Mouse (Mus musculus) ZHBTc4 (cell line): ENCODE measurements at regions not wholly inside any gene's neighbourhood (a gene's known extent, or its start where the extent isn't known, plus 50 kb on each side); places are given as distances from the start of the nearest gene placed in this dataset.

Experiments used
- DNase-seq: peaks from one replicate; pipeline ENCODE4 v3.0.0-alpha.2; 2011; ENCODE audit warnings: low read depth, low spot score

DNA sequence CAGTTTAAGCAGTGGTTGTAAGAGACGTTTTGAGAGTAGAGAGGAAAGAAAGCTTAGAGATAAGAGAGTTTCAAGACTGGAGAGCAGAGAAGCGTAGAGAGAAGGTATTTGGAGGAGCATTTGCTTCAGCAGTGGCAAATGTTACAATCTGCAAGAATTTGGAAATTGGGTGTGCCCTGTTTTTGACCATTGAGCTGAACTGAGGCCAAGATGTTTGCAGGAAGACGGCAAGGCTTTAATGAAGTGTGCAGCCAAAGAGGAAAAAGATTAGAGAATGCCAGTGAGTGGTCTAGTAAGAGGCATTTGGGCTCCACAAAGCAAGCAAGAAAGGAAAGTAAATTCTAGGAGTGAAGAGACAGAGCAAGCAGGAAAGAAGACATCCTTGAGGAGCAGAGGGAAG, 168.8 kb upstream of the Fggy start:
- DNase-seq = no peak

DNA sequence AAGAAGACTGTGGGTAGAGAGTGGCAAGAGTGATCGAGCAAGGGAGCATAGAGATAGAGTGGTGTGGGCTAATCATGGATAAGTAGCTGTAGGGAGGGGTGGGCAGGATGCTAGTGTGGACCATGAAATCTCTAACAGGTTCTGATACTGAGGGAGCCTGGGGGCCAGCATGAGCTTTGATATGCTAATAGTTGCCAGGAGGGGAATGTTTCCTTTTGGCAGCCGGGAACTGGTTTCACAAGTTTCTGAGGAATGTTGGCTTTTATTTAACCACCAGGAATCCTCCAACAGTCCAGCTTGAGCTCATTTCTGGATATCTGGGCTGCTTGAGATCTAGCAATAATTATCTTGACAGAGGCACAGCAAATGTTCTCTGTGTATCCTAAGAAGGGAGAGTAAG, 167.7 kb upstream of the Fggy start:
- DNase-seq = peak; percentile 41

DNA sequence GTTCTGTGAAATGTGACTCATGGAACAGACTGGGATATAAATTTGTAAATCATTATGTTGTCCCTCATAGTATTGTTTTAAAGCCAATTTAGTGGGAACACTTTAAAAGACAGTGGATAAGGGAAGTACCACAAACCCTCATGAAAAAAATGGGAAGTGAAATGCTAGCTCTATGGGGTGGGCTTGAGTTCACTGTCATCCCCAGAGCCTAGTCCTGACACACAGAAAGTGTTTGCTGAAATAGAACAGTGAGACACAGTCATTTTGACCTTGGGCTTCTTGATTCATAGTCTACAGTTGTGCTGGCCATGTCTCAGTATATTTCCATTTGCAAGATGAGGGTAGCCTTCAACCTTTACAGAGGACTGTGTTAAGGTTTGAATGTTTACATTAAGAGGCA, 166.8 kb upstream of the Fggy start:
- no peak for DNase-seq

DNA sequence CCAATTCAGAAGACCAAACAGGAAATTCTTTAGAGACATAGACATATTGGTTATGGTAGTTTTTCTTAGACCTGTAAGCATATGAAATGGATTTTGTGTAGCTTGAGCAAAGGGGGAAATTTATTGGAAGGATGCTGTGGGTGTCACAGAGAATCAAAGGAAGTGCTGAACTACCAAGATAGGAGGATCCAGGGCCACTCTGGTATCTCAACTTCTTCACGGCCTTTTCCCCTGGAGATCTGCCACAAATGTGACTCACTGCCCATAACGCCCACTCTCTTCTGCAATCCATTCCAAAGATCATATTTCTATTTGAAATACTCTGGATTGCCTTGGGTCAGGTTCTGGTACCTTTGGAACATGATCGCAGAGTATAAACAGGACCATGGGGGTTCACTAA, 161.6 kb upstream of the Fggy start:
- DNase-seq = no peak

DNA sequence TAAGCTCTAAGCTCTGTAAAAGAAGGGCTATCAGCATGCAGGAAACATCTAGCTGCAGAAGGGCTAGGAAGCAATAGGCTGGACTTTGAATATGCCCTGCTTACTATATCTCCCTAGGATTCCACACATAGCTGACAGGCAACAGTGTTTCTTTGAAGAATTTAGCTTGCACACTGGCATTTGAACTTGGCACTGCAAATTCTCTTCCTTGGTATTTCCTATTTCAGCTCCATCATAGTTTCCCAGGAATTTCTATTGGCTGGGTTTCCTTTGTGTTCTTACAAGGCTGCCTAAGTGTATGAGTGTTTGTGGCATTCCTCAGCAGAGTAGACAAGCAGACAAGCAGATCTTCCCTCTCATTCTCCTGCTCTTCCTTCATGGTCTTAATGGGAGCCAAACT, 159.0 kb upstream of the Fggy start:
- no peak for DNase-seq

DNA sequence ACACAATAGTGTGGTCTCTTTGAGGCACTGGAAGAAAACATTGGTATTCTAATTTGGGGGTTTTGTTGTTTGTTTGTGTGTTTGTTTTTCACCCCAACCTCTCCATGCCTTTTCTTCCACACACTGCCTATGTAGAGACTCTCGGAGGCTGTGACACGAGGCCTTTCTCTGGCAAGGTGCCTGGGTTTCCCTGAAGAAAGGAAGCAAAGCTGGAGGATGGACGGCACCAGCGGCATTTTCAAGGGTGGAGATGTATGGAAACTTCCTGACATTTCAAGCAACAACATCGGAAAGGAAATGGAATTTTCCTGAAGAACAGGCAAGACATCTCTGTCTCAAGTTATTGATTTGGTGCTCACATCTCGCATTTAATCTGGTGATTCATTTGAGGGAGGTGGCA, 155.0 kb upstream of the Fggy start:
- no peak for DNase-seq

DNA sequence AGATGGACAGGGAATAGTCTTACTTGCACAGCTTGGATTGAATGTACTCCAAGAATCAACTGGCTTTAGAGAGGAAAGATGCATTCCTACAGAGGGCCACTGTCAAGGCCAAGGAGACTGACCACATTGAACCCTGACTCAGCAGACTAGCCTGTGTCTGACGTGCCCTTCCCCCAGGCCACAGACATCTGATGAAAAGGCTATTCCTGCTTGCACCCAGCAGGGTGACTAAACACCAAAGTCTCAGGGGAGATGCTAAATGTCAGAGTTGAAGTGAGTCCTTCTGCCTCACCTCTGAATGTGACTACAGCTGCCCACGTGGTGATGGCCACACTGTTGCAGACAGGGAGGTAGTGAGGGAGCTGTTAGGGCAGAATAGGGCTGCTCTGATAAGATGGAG, 140.2 kb upstream of the Fggy start:
- peak; percentile 5 for DNase-seq

DNA sequence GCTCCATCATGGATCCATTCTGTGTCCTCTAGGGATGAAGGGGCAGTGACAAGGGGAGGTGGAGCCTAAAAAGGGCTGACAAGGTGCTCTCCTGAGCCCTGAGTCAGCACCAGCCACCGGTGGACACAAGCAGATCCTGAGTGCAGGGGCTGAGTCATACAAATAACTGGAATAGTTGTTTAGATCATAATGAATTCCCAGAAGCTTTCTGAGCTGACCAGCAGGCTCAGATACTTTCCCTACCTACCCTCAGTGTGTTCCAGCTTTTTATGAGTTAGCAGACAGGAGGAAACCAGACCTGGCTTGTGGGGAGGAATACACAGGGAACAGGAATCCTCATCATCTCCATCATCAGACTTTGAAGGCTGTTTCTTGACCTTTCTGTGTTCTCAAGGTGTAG, 130.7 kb upstream of the Fggy start:
- no peak for DNase-seq

DNA sequence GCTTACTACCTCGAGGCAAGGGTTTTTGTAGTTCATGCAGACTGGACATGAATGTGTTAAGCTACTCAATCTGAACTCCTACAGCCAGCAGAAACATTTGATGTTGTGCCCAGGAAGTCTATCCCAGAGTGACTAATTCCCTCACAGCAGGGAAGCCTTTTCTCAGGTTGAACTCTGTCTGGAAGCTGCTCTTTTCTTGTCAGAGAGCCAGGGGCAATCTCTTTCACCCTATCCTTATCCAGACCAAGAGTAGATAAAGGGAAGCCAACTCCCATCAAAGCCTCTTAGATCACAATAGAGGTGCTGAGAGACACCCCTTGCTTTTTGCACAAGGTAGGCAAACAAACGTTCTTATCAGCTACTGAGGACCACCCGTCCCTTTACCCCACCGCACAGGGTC, 122.8 kb upstream of the Fggy start:
- DNase-seq = peak; percentile 40

DNA sequence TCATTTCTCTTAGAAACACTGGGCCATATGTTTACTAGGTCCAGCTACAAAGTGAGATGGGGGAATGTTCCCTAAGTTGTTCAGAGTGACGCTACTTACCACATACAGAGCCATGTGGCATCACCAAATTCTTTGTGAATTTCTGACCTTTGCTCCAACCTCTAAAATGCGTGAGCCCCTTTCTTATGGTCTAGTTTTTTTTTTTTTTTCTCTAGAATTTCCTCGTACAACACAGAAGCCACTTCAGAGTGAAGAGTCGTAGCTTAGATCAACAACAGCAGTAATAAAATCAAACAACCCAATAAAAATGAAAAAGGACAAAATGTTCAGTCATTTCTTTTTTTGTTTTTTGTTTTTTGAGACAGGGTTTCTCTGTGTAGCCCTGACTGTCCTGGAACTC, 122.2 kb upstream of the Fggy start:
- DNase-seq = no peak

DNA sequence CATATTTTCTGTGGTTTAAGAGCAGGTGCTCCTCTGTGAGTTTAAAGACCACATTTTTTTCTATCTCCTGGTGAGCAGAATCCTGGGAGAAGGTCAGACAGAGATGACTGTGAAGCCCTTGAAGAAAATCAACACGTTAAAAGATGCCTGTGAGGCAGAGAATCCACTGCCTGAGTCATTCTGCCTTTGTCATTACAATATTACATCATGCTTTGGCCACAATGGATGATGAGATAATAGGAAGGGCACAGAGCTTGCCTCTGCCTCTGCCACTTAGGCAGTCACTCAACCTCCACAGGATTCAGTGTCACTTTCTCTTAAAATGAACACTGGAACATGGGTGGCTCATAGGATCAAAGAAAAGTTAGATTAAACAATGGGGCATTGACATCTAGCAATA, 117.5 kb upstream of the Fggy start:
- no peak for DNase-seq

DNA sequence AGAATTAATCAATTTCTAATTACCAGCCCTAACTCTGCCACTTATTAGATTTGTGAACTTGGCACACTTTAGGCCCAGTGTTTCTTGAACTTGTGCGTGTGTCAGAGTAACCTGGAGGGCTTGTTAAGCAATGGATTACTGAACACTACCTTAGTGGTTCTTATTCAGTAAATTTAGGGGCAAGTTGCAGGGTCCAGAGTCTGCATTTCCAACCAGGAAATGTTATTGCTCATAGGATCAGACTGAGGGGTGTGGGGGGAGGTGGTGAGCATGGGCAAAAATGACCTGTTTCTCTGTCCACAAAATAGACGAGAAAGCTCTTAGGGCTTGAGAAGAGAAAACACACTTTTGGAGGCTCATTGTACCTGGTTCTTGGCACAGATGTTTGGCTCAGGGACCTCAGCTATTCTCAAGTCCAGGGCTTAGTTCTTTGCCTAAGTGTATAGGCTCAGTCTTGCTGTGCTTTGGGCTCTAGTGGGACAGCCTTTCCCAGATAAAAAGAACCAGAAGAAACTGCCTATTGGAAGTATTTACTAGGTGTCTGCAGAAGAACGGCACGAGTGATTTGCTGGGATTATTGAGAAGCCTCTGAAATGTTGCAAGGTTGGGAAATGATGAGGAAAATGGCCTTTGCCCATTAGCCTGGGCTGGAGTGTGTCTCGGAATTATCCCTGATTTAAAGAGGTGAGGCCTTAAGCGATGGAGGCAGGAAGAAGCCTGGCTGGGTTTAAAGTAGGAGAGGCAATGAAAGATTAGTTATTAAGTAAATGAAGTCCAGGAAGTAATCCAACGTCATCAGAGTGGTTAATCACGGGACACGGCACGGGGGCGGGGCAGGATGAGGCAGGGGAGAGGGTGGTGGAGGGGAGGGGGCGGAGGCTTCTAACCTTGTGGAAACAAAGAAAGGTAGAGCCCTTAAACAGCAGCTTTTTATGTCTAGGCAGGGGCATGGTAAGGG, 113.2 kb upstream of the Fggy start:
- peak; percentile 59 for DNase-seq

DNA sequence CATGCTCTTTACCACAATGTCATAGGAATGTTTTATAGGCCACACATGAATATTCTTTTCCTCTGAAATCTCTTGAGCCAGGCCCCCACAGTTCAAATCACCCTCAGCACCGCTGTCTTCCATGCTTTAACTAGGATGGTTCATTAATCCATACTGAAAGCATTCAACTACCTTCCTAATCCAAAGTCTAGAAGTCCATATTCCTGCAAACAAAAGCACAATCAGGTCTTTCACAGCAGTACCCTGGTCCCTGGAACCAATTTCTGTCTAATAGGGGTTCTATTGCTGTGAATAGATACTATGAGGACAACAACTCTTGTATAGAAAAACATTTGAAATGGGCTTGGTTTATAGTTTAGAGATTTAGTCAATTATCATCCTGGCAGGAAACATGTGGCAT, 107.0 kb upstream of the Fggy start:
- no peak for DNase-seq

DNA sequence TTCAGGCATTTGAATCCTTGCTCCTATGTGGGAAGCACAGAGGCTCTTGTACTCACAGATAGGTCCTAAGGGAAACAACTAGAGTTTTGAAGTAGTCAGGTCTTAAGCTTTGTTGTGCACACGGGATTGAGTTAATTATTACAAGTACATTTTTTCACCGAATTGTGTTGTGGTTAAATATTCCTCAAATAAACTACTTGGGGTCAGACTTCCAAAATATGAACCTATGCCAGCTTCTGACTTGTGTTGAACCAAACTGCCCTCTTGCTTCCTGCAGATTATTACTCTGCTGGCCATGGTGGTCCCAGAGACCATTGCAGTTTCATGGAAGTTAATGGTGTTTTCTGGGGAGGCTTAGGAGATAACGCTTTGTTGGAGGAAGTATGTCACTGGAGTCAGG, 105.5 kb upstream of the Fggy start:
- no peak for DNase-seq

DNA sequence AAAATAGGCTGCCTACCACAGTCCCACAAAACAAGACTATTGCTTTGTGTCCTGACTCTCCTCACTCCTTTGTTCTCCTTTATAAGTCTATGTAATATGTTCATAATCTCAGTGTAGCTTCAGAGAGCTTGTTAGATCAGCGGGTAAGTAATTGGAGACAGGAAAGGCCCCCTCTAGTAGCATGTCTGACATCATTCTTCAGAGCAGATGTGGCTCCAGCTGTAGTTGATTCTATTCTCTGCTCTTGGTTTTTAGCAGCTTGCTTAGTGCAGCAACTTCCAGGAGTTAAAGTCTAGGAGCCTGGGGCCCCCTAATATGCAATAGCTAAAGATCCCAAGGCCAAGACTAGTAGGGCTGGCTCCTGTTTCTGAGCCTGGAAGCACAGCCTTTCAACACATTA, 101.0 kb upstream of the Fggy start:
- DNase-seq = no peak

DNA sequence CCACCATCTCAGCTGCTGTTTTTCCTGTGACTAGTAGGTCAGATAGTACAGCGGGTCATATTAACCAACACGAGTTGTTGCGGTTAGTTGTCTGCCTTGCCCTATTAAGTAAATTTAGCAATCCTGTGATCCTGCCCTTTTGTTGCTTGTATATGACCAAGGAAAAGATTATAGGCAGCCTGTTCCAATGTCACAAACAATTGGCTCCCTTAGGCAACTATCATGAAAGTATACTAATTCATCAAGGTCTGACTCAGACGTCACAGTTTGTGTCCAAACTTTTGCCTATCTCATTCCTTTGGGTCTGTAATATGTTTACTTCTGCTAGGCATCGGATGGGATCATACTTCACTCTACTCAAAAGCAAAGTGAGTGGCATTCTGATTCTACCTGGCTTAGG, 100.4 kb upstream of the Fggy start:
- no peak for DNase-seq

DNA sequence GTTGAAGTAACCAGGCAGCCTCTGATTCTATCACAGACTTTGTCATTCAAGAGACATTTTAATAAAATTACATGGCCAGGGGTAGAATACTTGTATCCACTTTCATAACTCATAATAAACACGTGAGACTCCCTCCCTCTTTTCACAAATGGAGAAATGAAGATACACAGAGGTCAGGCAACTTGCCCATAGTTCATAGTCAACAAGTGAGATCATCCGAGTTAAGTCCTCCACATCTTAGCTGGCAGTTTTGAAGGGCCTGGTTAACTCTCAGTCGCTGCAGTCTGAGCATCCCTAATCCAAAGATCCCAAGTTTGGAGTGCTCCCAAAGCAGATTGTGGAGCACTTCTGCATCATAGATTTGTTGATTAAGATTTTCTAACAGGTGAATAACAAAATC, 94.8 kb upstream of the Fggy start:
- no peak for DNase-seq

DNA sequence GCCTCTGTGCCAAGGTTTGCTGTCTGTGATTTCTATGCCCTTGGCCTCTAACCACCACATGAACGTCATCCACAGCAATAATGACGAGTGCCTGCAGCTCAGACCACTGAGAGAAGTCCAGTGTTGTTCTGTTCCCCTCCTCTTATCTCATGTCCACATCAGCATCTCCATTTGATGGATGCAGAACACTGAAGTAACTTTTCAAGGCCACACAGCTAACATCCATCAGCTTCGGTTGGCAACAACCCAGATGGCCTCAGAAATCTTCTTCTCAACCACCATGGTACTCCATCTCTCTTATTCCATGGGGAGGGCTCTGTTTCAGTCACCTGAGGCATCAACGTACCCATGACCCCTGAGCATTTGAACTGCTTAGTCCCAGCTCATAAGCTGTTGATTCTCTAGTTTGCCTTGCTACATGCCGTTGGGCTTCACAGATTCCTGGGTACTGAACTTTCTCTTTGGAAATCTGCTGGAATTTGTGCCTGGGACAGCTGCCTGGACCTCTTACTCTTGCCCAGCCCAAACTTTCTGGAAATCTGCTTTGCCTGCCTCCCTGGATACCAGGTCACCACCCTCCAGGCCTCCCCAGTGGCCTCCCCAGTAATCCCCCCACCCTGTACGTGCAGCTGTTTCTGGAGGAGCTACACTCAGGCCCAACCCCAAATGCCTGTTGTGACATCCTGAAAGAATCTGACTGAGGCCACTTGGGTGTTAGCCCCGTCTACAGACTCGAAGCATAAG, 94.1 kb upstream of the Fggy start:
- no peak for DNase-seq

DNA sequence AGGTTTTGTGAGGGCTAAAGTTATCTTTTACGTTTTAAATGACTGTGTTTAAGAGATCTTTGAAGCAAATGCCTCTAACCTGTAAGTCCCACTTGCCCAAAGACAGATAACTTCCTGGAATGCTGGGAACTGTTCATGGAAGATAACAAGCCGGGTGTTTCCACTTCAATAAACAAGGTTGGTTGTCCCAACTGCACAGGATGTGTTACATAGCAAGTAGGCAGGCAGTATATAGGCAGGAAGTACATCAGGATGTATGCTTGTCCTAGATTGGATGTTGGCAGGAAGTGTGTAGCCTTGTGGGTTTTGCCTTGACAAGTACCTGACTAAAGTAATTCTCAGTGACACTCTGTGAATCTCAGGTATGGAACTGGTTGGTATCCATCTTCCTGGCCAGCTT, 90.7 kb upstream of the Fggy start:
- DNase-seq = no peak

DNA sequence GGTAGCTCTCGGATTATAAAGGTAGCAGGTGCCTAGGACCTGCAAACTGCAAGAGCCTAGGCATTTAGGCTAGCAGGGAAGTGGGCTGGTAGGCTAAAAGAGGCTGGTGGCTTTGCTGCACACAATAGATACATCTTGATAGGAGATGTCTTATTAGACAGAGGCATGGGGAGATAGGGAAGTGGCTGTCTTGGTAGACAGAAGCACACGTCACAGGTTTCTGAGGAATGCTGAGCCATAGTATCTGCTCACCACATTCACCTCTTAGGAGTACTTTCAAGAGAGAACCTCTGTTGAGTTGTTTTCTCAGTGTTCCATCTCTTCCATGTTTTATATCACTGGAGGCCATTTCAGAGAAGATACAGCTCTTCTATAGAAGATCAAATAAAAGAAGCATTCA, 89.8 kb upstream of the Fggy start:
- DNase-seq = no peak

DNA sequence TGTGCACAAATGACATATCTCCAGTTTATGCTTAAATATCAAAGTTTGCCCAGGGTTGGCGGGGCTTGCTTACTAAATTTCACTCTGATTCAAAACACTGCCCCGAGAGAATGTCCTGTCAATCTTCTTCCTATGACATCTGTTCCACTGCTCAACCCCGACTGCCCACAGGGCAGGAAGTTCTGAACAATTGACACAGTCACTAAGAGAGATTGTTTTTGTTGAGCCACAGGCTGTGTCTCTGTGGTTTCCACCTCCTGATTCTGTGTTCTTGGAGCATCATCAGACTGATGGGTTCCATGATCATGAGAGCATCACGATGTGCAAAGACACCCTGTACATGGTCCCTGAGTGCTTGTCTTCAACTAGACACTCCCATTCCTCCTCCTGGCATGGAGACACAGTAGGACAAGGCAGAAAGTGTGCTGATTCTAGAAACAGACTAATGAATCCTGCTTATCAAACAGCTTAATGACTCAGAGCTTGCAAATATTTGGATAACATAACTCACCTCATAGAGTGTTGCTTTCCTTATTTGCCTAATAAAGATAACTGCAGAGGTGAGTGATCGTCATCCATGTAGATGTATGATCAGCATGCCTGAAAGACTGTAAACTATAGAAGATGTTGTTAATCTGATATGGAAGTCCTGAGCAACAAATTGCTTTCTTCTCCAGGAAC, 82.4 kb upstream of the Fggy start:
- DNase-seq = no peak

DNA sequence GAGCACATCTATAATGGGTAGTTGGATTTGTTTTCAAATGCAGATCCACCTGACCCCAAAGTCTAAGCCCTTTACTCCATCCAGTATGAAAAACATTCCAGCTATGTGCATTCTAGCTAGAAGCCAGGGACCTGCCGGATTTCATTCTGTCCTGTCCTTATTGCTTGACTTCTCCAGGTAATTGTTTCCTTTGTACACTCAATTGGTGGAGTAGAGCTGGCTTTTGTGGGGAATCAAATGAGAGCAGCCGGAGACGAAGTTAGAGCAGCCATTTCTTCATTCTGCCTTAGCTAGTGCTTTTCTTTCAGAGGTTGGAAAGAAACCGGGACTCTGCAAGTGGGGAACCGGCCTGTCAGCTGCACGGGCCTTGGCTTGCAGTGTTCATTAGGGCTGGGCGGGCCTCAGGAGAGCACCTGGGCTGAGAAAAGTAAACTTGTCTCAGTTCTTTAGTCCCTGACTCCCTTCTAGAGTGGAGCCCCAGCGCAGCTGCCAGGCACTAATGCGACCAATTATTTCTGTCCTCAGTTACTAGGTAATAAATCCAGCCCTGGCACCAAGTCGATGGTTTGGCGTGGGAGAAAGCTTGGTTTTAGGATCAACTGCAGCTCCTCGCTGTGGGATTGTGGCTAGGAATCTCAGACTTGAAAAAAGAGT, 81.1 kb upstream of the Fggy start:
- DNase-seq = peak; percentile 72
